Mouse (Mus musculus) liver, adult 2 months (tissue): Measurements from ENCODE around the gene Gm21731. TPM values are rescaled to one million over a fixed set of nuclear protein-coding genes. Genes with fewer than 3 reads are reported as not detected.
"Not testable (repeated sequence)": the region's sequence is repeated elsewhere in the genome, so short reads cannot be mapped to it uniquely, and the experiment has no call there.

Experiments used
- DNase-seq: peaks from one replicate; pipeline ENCODE4 v3.0.0-alpha.2; 2011; ENCODE audit warnings: low read depth, low spot score; ENCODE audit errors: extremely low read depth
- H3K27ac ChIP-seq: fragments of 200-500 bp; replicated peaks from 2 replicates; pipeline ENCODE4 v1.5.1; 2012; ENCODE audit warnings: low read depth, mild to moderate bottlenecking, control low read depth, inconsistent platforms, low read length; ENCODE audit not compliant: insufficient read depth
- H3K27me3 ChIP-seq: fragments of 200-500 bp; 2 replicates; pipeline ENCODE4 v1.6.1; 2012; ENCODE audit warnings: mild to moderate bottlenecking, moderate library complexity, low read length, inconsistent platforms; ENCODE audit not compliant: control insufficient read depth, insufficient read depth
- H3K36me3 ChIP-seq: fragments of 200-500 bp; 2 replicates; pipeline ENCODE4 v1.6.1; 2012; ENCODE audit warnings: low read length, inconsistent platforms; ENCODE audit not compliant: control insufficient read depth, insufficient read depth
- H3K4me1 ChIP-seq: fragments of 200-500 bp; 2 replicates; pipeline ENCODE4 v1.6.1; 2011; ENCODE audit warnings: low read length; ENCODE audit not compliant: control insufficient read depth, insufficient read depth
- H3K4me3 ChIP-seq: fragments of 200-500 bp; 2 replicates; pipeline ENCODE4 v1.5.1; 2011; ENCODE audit warnings: low read depth, mild to moderate bottlenecking, control low read depth, low read length, moderate library complexity; ENCODE audit not compliant: insufficient read depth
- H3K79me2 ChIP-seq: fragments of 200-500 bp; 2 replicates; pipeline ENCODE4 v1.6.1; 2012; ENCODE audit warnings: inconsistent platforms, mild to moderate bottlenecking, low read length, moderate library complexity; ENCODE audit not compliant: control insufficient read depth, insufficient read depth
- H3K9ac ChIP-seq: fragments of 200-500 bp; 2 replicates; pipeline ENCODE4 v1.6.1; 2012; ENCODE audit warnings: low read depth, mild to moderate bottlenecking, control low read depth, inconsistent platforms, low read length
- CTCF ChIP-seq: fragments of 200-500 bp; IDR thresholded peaks from 2 replicates; pipeline ENCODE4 v1.5.1; 2011; ENCODE audit warnings: low read depth, low read length, control low read depth
- POLR2A ChIP-seq: fragments of 200-500 bp; IDR thresholded peaks from 2 replicates; pipeline ENCODE4 v1.6.1; 2011; ENCODE audit warnings: low read length, control low read depth; ENCODE audit not compliant: insufficient read depth; ENCODE audit errors: extremely low read depth
- WGBS: fragments of 180-500 bp; shearing (Covaris S2); methylation state at CpG from one replicate; pipeline ENCODE4 v1.1.7; 2018; 5-methylcytosine and 5-hydroxymethylcytosine counted together
- polyA plus RNA-seq: library from polyadenylated mRNA; depleted of rRNA; stranded (reverse); fragments of >200 nt; gene quantifications from 2 replicates; pipeline ENCODE4 v1.2.3, GENCODE M21; 2012; rRNA removed
- total RNA-seq: library from RNA; depleted of rRNA; stranded (reverse); fragments of >200 nt; gene quantifications from 2 replicates; pipeline ENCODE4 v1.2.3, GENCODE M21; 2014; rRNA removed

Gene Gm21731
- total and polyA plus RNA-seq, 2 experiments: not detected

DNA sequence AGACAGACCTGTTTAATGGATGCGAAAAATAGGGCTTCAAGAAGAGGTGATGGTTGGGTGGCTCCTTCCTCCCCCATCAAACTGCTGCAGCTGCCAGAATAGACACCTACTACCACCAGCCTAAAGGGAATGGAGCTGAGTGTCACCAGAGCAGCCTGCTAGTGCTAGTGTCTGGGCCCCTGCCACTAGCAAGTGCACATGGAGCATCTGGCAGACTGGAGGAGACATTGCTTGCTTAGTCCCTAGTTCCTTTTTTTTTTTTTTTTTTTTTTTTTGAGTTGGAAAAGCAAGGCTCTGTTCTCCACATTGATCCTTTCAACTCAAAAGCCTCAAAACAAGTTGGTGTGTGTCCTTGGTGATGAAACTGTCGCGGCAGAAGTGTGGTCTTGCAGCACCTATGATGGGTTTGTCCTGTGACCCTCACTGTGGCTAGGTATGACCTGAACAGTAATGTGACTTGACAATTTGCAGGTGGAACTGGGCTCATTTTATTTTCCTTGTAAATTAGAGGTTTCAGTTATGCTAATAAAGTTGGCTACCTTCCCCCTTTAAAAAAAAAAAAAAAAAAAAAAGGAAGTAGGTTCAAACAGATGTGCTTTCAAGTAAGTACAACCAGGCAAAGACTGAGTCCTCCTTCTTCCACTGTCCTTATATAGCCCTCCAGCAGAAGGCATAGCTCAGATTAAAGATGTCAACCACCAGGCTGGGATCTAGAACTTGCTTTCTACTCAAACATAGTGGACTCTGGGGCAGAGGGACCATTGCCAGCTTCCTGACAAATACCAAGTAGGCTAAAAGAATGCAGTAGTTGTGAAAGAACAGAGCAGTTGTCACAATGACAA is 20.1 kb downstream of the Gm21731 start:
- H3K4me1 ChIP-seq, H3K36me3 ChIP-seq, H3K27me3 ChIP-seq, DNase-seq, H3K27ac ChIP-seq, H3K79me2 ChIP-seq, H3K4me3 ChIP-seq, H3K9ac ChIP-seq: not testable (repeated sequence)
- WGBS: 78% methylated on average over 3 of the region's 3 CpGs

DNA sequence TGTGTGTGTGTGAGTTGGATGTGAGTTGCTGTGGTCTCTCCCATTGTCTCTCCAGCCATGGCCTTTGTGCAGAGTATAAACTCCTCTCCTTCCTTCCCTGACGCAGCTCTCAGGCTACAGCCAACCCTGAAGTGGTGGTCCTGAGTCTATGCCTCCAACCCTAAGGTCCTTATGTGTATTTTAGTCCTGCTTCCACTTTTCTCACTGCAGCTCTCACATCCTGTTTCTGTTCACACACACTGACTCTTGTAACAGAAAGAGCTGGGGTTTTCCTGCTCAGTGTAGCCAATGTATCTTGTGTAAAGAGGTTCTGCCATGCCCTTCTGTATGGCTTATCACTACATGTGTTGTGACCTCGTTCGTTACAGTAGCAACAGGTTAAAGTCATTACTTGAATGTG is 20.8 kb downstream of the Gm21731 start:
- not testable (repeated sequence) for H3K27me3 ChIP-seq, DNase-seq, H3K36me3 ChIP-seq, H3K79me2 ChIP-seq, H3K4me3 ChIP-seq, H3K9ac ChIP-seq, H3K4me1 ChIP-seq, H3K27ac ChIP-seq
- WGBS: 46% methylated on average over 3 of the region's 3 CpGs

DNA sequence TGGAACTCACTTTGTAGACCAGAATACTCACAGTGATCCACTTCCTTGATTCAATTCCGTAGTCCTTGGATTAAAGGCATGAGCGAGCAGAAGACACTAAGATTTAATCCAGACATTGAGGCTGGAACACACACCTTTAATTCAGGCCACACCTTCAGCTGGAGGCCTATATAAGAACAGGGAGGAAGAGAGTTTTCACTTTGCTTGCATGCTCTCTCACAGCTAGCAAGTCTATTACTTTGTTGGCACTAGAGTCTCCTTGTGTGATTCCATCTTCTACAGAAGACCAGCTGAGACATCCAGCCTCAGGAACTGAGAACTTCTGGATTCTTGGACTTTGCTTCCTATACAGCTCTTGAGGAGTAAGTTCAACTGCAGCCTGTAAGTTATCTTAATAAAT is 24.0 kb downstream of the Gm21731 start, which contains the start of gene AF067061:
TSS of gene AF067061 (plus strand) at position 245 of the 400 bp plus-strand sequence.
- H3K36me3 ChIP-seq, H3K4me1 ChIP-seq, H3K27ac ChIP-seq, H3K27me3 ChIP-seq, H3K9ac ChIP-seq, H3K79me2 ChIP-seq, DNase-seq, H3K4me3 ChIP-seq: not testable (repeated sequence)
- WGBS: 77% methylated on average over 2 of the region's 2 CpGs

DNA sequence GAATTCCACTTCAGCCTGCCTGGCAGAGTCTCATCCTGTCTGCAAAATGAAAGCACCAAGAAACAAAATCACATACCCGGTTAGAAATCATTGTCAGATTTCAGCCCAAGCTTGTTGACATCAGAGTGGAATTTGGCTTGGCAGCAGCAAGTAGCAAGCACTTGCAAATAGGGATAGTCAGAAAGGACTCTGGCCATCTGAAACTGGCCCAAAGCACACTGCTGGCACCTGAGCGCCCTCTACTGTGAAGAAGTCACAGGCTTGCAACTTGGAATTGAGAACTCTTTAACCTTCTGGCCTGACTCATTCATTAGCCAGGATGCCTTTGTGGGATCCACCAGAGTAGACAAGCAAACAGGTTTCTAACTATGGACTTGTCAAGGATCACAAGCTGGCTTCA is 38.9 kb downstream of the Gm21731 start:
- not testable (repeated sequence) for H3K4me1 ChIP-seq, H3K9ac ChIP-seq, H3K27me3 ChIP-seq, H3K27ac ChIP-seq, H3K79me2 ChIP-seq, H3K4me3 ChIP-seq, H3K36me3 ChIP-seq
- DNase-seq: peak; percentile 79
- 9% methylated on average over 2 of the region's 2 CpGs for WGBS

DNA sequence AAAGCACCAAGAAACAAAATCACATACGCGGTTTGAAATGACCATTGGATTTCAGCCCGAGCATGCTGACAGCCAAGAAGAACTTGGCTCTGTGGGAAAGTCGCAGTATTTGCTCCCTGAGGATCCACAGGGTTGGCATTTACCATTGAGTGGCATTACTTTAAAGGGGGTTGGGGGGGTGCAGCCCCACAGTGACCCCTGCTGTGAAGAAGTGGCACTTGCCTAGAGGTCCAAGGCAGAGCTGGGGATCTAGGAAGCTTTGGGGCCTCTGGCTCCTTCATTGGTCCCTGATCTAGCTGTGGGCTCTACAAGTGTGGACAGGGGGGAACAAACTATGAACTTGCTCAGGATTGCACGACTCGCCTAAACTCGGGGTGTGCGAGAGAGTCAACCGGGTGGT is 39.9 kb downstream of the Gm21731 start:
- no peaks in the 10 kb centered on the region for H3K36me3 ChIP-seq
- no peak for DNase-seq
- WGBS: 84% methylated on average over 9 of the region's 9 CpGs
- TF ChIP-seq CTCF (no peak), POLR2A (no peak)
- no peak overlapping the region for H3K9ac ChIP-seq
- H3K27ac ChIP-seq: no peak overlapping the region
- no peaks in the 10 kb centered on the region for H3K79me2 ChIP-seq
- no peak overlapping the region for H3K4me3 ChIP-seq
- H3K4me1 ChIP-seq: no peaks in the 10 kb centered on the region
- no peaks in the 10 kb centered on the region for H3K27me3 ChIP-seq

Other genes with a start within 250 kb of the Gm21731 start
- not detected in 2 replicates for gene Gm36079, start 212.1 kb upstream of the Gm21731 start, total RNA-seq
- gene Gm36079, start 212.1 kb upstream of the Gm21731 start, polyA plus RNA-seq: not detected in 2 replicates
- 0.09 and 0.13 TPM in 2 replicates for gene Gm21188, start 186.9 kb upstream of the Gm21731 start, total RNA-seq
- gene Gm21188, start 186.9 kb upstream of the Gm21731 start, polyA plus RNA-seq: not detected in 2 replicates
- gene Gm20767, start 98.9 kb upstream of the Gm21731 start, total RNA-seq: not detected in 2 replicates
- gene Gm20767, start 98.9 kb upstream of the Gm21731 start, polyA plus RNA-seq: not detected in 2 replicates
- not detected in 2 replicates for gene Gm21818, start 66.7 kb upstream of the Gm21731 start, total RNA-seq
- gene Gm21818, start 66.7 kb upstream of the Gm21731 start, polyA plus RNA-seq: not detected in 2 replicates
- 0.20 and 0.55 TPM in 2 replicates for gene Gm21762, start 23.2 kb upstream of the Gm21731 start, total RNA-seq
- 0.18 TPM in 1 of 2 replicates, not detected in the other for gene Gm21762, start 23.2 kb upstream of the Gm21731 start, polyA plus RNA-seq
- gene AF067061, start 24.0 kb downstream of the Gm21731 start, total RNA-seq: 0.27 TPM in 1 of 2 replicates, not detected in the other
- gene AF067061, start 24.0 kb downstream of the Gm21731 start, polyA plus RNA-seq: not detected in 2 replicates
- 0.18 and 0.47 TPM in 2 replicates for gene BC147527, start 61.3 kb downstream of the Gm21731 start, total RNA-seq
- not detected in 2 replicates for gene BC147527, start 61.3 kb downstream of the Gm21731 start, polyA plus RNA-seq
- not detected in 2 replicates for gene Tcstv3, start 77.8 kb downstream of the Gm21731 start, total RNA-seq
- not detected in 2 replicates for gene Tcstv3, start 77.8 kb downstream of the Gm21731 start, polyA plus RNA-seq